Mouse (Mus musculus): ENCODE data around the gene 6330409D20Rik. TPM values are rescaled to one million over a fixed set of nuclear protein-coding genes. Genes with fewer than 3 reads are reported as not detected.

Gene 6330409D20Rik
- polyA plus RNA-seq, 1 experiment from 2014 or later: 0.28 TPM

GRCm38 (mm10) chr2:32775359-32776074, 34.7 kb upstream of the 6330409D20Rik start, which contains the start of the genes Ttc16 and Ptrh1:
TSS of gene Ttc16 (minus strand) at chr2:32775633.
TSS of gene Ptrh1 (plus strand) at chr2:32775786.
- no peak within 1 kb of the TSS for H3K27ac ChIP-seq (ENCODE audit: low read length)
- H3K9me3 ChIP-seq (replicated peaks; ENCODE audit: control insufficient read depth, low read length): no peaks in the 10 kb centered on the region
- H3K4me3 ChIP-seq (replicated peaks; ENCODE audit: low read length): peak within 1 kb of the TSS; percentile 58
- H3K4me1 ChIP-seq (ENCODE audit: control insufficient read depth, insufficient read depth, low read length): peaks cover 18% of the 10 kb centered on the region
- peak within 1 kb of the TSS; percentile 92 for H3K4me2 ChIP-seq (ENCODE audit: low read depth, low read length)
- H3K27me3 ChIP-seq (ENCODE audit: control insufficient read depth, insufficient read depth, low read length): no peaks in the 10 kb centered on the region
- peak within 1 kb of the TSS; percentile 68 for H3K9ac ChIP-seq (ENCODE audit: low read length)
- WGBS: under 1% methylated on average over 46 of the region's 46 CpGs
- no peaks in the 10 kb centered on the region for H3K36me3 ChIP-seq (ENCODE audit: control insufficient read depth, insufficient read depth, low read length)
- ATAC-seq (ENCODE audit: insufficient read depth, low FRiP score): peak; percentile 96

- Histone ChIP-seq H3K9ac (ENCODE audit: low read length) (no peak overlapping the region), H3K27me3 (ENCODE audit: control insufficient read depth, insufficient read depth, low read length) (no peaks in the 10 kb centered on the region), H3K4me3 (replicated peaks; ENCODE audit: low read length) (no peak overlapping the region), H3K27ac (ENCODE audit: low read length) (no peak overlapping the region), H3K4me1 (ENCODE audit: control insufficient read depth, insufficient read depth, low read length) (peaks cover 18% of the 10 kb centered on the region), H3K9me3 (replicated peaks; ENCODE audit: control insufficient read depth, low read length) (no peaks in the 10 kb centered on the region), H3K36me3 (ENCODE audit: control insufficient read depth, insufficient read depth, low read length) (no peaks in the 10 kb centered on the region), H3K4me2 (ENCODE audit: low read depth, low read length) (no peak overlapping the region)
- no peak for ATAC-seq (ENCODE audit: insufficient read depth, low FRiP score)
- WGBS: 72% methylated on average over 8 of the region's 8 CpGs
These were observed 31.9 kb upstream of the 6330409D20Rik start for GRCm38 (mm10) chr2:32772626-32773279.

GRCm38 (mm10) chr2:32771886-32772285, 31.1 kb upstream of the 6330409D20Rik start:
- WGBS: 26% methylated on average over 12 of the region's 12 CpGs

GRCm38 (mm10) chr2:32769327-32770085, 28.7 kb upstream of the 6330409D20Rik start:
- WGBS: 78% methylated on average over 5 of the region's 5 CpGs
- H3K36me3 ChIP-seq (ENCODE audit: control insufficient read depth, insufficient read depth, low read length): no peaks in the 10 kb centered on the region
- no peak for ATAC-seq (ENCODE audit: insufficient read depth, low FRiP score)

More at GRCm38 (mm10) chr2:32771886-32772285, 31.1 kb upstream of the 6330409D20Rik start:
- no peak for ATAC-seq (ENCODE audit: insufficient read depth, low FRiP score)
- Histone ChIP-seq H3K9ac (ENCODE audit: low read length) (no peak overlapping the region), H3K4me3 (replicated peaks; ENCODE audit: low read length) (no peak overlapping the region), H3K27ac (ENCODE audit: low read length) (no peak overlapping the region), H3K4me2 (ENCODE audit: low read depth, low read length) (no peak overlapping the region), H3K27me3 (ENCODE audit: control insufficient read depth, insufficient read depth, low read length) (no peaks in the 10 kb centered on the region), H3K4me1 (ENCODE audit: control insufficient read depth, insufficient read depth, low read length) (peaks cover 18% of the 10 kb centered on the region), H3K9me3 (replicated peaks; ENCODE audit: control insufficient read depth, low read length) (no peaks in the 10 kb centered on the region), H3K36me3 (ENCODE audit: control insufficient read depth, insufficient read depth, low read length) (no peaks in the 10 kb centered on the region)

GRCm38 (mm10) chr2:32768661-32769285, 28.0 kb upstream of the 6330409D20Rik start:
- H3K27ac ChIP-seq (ENCODE audit: low read length): no peak overlapping the region
- no peaks in the 10 kb centered on the region for H3K27me3 ChIP-seq (ENCODE audit: control insufficient read depth, insufficient read depth, low read length)
- H3K9me3 ChIP-seq (replicated peaks; ENCODE audit: control insufficient read depth, low read length): no peaks in the 10 kb centered on the region
- no peak for ATAC-seq (ENCODE audit: insufficient read depth, low FRiP score)
- H3K4me3 ChIP-seq (replicated peaks; ENCODE audit: low read length): no peak overlapping the region
- no peak overlapping the region for H3K4me2 ChIP-seq (ENCODE audit: low read depth, low read length)
- peaks cover 5% of the 10 kb centered on the region; the same call in 1 of the 2 replicates for H3K4me1 ChIP-seq (ENCODE audit: control insufficient read depth, insufficient read depth, low read length)
- H3K9ac ChIP-seq (ENCODE audit: low read length): no peak overlapping the region
- WGBS: 43% methylated on average over 19 of the region's 19 CpGs
- H3K36me3 ChIP-seq (ENCODE audit: control insufficient read depth, insufficient read depth, low read length): no peaks in the 10 kb centered on the region

More at GRCm38 (mm10) chr2:32769327-32770085, 28.7 kb upstream of the 6330409D20Rik start:
- no peak overlapping the region for H3K27ac ChIP-seq (ENCODE audit: low read length)
- no peaks in the 10 kb centered on the region for H3K27me3 ChIP-seq (ENCODE audit: control insufficient read depth, insufficient read depth, low read length)
- H3K4me2 ChIP-seq (ENCODE audit: low read depth, low read length): no peak overlapping the region
- no peaks in the 10 kb centered on the region for H3K9me3 ChIP-seq (replicated peaks; ENCODE audit: control insufficient read depth, low read length)
- no peak overlapping the region for H3K9ac ChIP-seq (ENCODE audit: low read length)
- H3K4me3 ChIP-seq (replicated peaks; ENCODE audit: low read length): no peak overlapping the region
- H3K4me1 ChIP-seq (ENCODE audit: control insufficient read depth, insufficient read depth, low read length): peaks cover 5% of the 10 kb centered on the region; the same call in 1 of the 2 replicates

- ATAC-seq (ENCODE audit: insufficient read depth, low FRiP score): no peak
- peaks cover 5% of the 10 kb centered on the region; the same call in 1 of the 2 replicates for H3K4me1 ChIP-seq (ENCODE audit: control insufficient read depth, insufficient read depth, low read length)
- no peaks in the 10 kb centered on the region for H3K9me3 ChIP-seq (replicated peaks; ENCODE audit: control insufficient read depth, low read length)
- no peak overlapping the region for H3K4me2 ChIP-seq (ENCODE audit: low read depth, low read length)
- H3K27me3 ChIP-seq (ENCODE audit: control insufficient read depth, insufficient read depth, low read length): no peaks in the 10 kb centered on the region
- H3K36me3 ChIP-seq (ENCODE audit: control insufficient read depth, insufficient read depth, low read length): no peaks in the 10 kb centered on the region
- H3K4me3 ChIP-seq (replicated peaks; ENCODE audit: low read length): no peak overlapping the region
- WGBS: 69% methylated on average over 12 of the region's 12 CpGs
- no peak overlapping the region for H3K27ac ChIP-seq (ENCODE audit: low read length)
- no peak overlapping the region for H3K9ac ChIP-seq (ENCODE audit: low read length)
These were observed 26.4 kb upstream of the 6330409D20Rik start for GRCm38 (mm10) chr2:32767241-32767640.

GRCm38 (mm10) chr2:32763353-32763752, 22.5 kb upstream of the 6330409D20Rik start:
- Histone ChIP-seq H3K9ac (ENCODE audit: low read length) (no peak overlapping the region), H3K36me3 (ENCODE audit: control insufficient read depth, insufficient read depth, low read length) (no peaks in the 10 kb centered on the region), H3K27me3 (ENCODE audit: control insufficient read depth, insufficient read depth, low read length) (no peaks in the 10 kb centered on the region), H3K9me3 (replicated peaks; ENCODE audit: control insufficient read depth, low read length) (no peaks in the 10 kb centered on the region), H3K27ac (ENCODE audit: low read length) (no peak overlapping the region), H3K4me3 (replicated peaks; ENCODE audit: low read length) (no peak overlapping the region), H3K4me2 (ENCODE audit: low read depth, low read length) (no peak overlapping the region), H3K4me1 (ENCODE audit: control insufficient read depth, insufficient read depth, low read length) (no peaks in the 10 kb centered on the region)
- no peak for ATAC-seq (ENCODE audit: insufficient read depth, low FRiP score)
- WGBS: 76% methylated on average over 3 of the region's 3 CpGs

- Histone ChIP-seq H3K27ac (ENCODE audit: low read length) (no peak overlapping the region), H3K4me2 (ENCODE audit: low read depth, low read length) (no peak overlapping the region), H3K36me3 (ENCODE audit: control insufficient read depth, insufficient read depth, low read length) (no peaks in the 10 kb centered on the region), H3K9ac (ENCODE audit: low read length) (no peak overlapping the region), H3K9me3 (replicated peaks; ENCODE audit: control insufficient read depth, low read length) (no peaks in the 10 kb centered on the region), H3K27me3 (ENCODE audit: control insufficient read depth, insufficient read depth, low read length) (no peaks in the 10 kb centered on the region), H3K4me3 (replicated peaks; ENCODE audit: low read length) (no peak overlapping the region), H3K4me1 (ENCODE audit: control insufficient read depth, insufficient read depth, low read length) (peaks cover 3% of the 10 kb centered on the region; the same call in 1 of the 2 replicates)
- 89% methylated on average over 4 of the region's 4 CpGs for WGBS
- no peak for ATAC-seq (ENCODE audit: insufficient read depth, low FRiP score)
These were observed 21.0 kb upstream of the 6330409D20Rik start for GRCm38 (mm10) chr2:32761859-32762258.
